Mouse (Mus musculus) testis, postnatal 14 days (tissue): ENCODE measurements around the gene Hras.

Experiments used
- DNase-seq: peaks from one replicate; pipeline ENCODE4 v3.0.0; 2021; ENCODE audit warnings: low spot score

Gene Hras

DNA sequence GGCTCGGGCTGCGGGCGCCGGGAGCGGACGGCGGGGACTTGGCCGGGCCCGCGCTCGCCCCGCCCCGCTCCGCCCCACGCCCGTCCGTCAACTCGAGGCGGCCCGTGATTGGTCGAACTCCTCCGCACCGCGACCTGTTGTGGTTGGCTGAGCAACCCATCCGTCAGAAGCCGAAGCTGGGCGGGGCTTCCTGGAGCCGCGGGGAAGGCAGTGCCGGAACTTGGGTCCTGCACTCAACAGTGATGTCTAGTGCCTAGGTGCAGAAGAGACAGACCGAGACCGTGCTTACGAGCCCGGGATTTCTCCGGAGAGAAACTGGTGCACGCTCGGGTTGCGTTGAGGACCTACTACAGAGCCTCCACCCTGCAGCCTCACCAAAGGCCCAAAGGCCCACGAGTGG, at the start of gene Hras, which contains the start of gene Lrrc56:
Gene Hras (minus strand): TSS at position 58 of the 400 bp plus-strand sequence.
Gene Lrrc56 (plus strand): TSS at position 210 of the 400 bp plus-strand sequence.
- DNase-seq: peak; percentile 97

DNA sequence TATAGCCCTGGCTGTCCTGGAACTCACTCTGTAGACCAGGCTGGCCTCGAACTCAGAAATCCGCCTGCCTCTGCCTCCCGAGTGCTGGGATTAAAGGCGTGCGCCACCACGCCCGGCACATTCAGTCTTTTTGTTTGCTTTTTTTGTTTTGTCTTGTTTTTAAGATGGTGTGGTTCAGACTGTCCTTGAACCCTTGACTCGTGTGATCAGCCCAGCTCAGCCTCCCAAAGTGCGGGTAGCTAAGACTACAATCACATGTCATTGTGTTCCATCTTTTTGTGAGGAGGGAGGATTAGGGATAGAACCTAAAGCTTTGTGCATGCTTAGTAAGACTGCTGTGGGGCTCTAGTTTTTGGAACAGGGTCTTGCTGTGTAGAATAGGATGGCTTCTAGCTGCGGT, 37.7 kb upstream of the Hras start:
- DNase-seq: no peak

DNA sequence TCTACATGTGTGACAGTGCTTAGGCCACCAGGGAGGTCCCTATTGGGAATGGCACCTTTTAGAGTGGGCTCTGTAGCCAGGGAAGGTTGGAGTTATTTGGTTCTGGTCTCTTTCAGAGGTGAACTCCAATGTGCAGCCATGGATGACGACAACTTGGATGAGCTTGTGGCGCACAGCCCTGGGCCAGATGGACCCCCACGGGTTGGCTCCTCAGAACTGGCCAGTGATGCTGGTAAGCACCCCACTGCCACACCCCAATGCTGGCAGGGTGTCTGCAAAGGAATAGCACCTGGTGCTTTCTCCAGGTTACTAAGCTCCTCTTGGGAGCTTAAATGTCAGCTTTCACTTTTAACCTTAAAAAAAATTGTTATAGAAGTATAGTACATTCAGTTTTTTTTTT, 37.3 kb upstream of the Hras start:
- DNase-seq: no peak

- no peak for DNase-seq
Measured at GRCm38 (mm10) chr7:141230570-141230969, 36.8 kb upstream of the Hras start.

DNA sequence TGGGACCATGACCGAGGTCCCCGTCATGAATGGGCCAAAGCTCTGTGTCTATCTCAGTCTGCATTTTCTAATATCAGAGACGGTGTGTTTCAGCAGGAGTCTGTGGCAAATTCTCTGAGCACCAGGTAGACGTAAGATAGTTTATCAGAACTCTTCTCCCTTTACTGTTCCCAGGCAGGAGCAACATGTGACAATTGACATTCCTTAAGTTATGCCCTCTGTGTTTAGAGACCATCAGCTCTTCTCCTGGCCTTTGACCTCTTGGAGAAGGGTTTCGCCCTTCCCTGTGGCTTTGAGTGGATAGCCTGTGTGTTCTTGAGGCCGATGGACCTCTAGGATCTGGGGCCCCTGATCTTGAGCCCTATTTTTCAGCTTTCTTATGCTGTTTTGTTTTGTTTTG, 35.9 kb upstream of the Hras start:
- DNase-seq: no peak

GRCm38 (mm10) chr7:141228279-141229067, 34.7 kb upstream of the Hras start, which contains the start of gene Phrf1:
Gene Phrf1 (plus strand): TSS chr7:141228784.
- DNase-seq: peak; percentile 91

DNA sequence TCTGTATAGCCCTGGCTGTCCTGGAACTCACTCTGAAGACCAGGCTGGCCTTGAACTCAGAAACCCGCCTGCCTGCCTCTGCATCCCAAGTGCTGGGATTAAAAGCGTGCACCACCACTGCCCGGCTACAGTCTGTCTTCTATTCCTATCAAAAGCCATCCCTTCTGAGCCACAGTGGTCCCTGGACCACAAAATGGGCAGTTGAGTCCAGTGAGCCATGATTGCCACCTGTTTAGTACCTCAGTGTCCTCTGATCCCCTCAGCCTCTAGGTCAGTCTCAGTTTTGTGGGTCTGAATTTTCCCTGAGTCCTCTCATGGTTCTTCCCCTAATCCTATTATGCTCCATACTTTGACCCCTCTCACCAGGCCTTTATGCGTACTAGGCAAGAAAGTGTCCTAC, 34.0 kb upstream of the Hras start:
- no peak for DNase-seq

DNA sequence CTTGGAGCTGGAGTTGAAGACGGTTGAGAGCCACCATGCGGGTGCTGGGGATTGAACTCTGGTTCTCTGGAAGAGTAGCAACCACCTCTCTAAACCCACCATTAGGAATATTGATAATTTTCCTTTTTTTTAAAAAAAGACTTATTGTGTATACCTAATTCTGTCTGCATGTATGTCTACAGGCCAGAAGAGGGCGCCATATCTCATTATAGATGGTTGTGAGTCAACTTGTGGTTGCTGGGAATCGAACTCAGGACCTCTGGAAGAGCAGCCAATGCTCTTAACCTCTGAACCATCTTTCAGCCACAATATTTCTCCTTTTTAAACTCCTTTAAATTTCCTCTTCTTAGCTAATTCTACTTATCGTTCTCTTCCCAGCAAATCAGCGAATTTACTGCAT, 32.7 kb upstream of the Hras start:
- no peak for DNase-seq

GRCm38 (mm10) chr7:141222696-141223215, 29.0 kb upstream of the Hras start:
- no peak for DNase-seq

- DNase-seq: no peak
Measured at GRCm38 (mm10) chr7:141222126-141222467, 28.3 kb upstream of the Hras start.

- DNase-seq: peak; percentile 94
Measured at GRCm38 (mm10) chr7:141221249-141222125, 27.7 kb upstream of the Hras start.

- DNase-seq: no peak
Measured at GRCm38 (mm10) chr7:141220377-141220776, 26.6 kb upstream of the Hras start.

DNA sequence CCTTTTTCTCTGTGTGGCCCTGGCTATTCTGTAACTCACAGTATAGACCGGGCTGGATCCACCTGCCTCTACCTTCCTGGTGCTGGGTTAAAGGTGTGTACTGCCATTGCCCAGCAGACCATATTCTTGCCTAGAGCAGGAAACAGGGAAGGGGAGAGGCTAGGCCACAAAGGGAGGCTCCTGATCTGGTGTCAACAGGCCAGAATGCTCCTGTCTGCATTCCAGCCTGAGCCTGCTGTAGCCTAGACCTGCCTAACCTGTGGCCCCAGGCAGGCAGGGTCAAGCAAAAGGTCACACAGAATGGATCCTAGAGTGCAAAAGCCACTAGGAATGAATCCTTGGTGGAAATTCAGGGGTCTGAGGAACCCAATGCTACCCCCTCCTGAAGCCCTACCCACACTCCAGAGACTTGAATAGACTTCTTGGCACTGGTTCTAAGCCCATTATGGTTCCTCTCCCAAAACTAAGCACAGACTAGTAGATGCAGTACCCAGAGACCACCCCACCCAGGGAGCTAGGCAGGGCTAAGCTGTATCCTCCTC, 25.8 kb upstream of the Hras start:
- no peak for DNase-seq

DNA sequence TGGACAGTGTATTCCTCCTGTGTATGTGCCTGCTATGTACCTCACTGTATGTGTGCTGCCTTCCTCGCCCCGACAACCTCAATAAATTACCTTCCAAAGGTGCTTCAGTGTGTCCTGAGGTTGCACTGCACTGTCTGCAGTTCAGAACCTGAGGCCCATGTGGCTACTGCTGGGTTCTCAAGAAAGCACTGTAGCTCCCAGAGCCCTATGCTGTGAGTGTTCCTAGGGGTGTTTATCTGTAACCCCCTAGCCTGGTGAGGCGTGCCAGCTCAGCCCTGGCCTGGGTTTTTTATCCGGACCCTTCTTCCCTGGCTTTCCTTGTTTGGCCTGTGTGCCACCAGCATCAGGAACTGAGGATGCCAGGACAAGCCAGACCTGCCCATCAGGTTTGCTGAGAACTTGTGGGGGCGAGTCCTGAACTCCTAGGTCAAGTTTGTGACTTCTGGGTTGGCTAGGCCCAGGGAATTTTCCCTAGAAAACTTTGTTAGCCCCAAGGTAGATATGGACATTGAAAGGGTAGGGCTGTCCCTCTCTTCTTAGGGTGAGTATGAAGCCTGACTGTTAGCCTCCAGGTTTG, 24.8 kb upstream of the Hras start:
- DNase-seq: peak; percentile 6

- no peak for DNase-seq
Measured at GRCm38 (mm10) chr7:141218141-141218540, 24.3 kb upstream of the Hras start.

DNA sequence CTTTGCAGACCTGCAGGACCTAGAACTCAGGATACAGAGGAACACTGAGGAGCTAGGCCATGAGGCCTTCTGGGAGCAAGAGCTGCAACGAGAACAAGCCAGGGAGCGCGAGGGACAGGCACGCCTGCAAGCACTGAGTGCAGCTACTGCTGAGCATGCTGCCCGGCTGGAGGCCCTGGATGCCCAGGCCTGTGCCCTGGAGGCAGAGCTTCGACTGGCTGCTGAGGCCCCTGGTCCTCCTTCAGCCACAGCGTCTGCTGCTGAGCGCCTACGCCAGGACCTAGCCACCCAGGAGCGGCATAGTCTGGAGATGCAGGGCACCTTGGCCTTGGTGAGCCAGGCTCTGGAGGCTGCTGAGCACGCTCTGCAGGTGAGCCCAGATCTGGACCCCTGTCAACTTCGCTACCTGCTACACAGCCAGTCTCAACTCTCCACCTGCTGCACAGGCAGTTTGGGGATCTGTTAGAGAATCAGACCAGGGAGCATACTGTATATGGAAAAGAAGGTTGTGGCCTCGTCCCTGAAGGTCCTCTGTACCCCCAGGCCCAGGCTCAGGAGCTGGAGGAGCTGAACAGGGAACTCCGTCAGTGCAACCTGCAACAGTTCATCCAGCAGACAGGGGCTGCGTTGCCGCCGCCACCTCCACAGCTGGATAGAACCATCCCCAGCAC, 23.7 kb upstream of the Hras start:
- peak; percentile 12 for DNase-seq

GRCm38 (mm10) chr7:141216894-141217293, 23.1 kb upstream of the Hras start:
- DNase-seq: peak; percentile 8

DNA sequence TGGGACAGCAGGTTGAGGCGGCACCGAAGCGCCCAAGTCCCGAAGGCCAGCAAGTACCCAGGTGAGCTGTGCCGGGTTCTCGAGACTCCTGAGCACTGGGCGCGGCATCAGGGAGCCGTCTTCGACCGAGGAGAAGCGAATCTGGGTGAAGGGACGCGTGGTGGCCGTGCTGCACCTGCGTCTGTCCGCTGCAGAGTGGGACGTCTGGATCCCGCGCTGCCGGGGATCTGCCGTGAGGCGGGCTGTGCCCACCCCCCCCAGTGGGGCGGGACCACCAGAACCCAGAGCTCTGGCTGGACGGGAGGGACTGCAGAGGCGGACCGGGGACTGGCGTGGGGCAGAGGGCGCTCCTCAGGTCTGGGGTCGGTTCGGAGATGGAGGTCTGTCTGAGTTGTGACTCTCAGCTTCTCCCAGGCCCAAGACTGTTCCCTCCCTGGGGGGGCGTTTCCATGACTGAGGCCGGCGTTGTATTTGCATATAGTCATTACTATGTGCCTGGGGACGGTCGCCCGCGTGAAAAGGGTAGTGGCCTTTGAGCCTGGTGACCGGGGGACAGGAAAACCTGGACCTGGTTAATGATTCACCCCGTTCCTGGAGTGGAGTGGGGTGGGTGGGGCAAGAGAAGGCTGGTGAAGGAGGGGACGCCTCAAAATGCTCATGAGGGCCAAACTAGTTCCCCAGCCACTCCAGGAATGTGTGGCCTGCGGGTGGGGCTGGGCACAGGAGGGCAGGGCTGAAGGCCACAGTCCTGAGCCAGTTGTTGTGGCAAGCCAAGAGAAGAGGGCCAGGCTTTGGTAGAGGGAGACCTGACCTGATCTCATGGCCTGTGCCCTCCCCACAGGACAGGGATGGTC, 22.3 kb upstream of the Hras start:
- DNase-seq: no peak

DNA sequence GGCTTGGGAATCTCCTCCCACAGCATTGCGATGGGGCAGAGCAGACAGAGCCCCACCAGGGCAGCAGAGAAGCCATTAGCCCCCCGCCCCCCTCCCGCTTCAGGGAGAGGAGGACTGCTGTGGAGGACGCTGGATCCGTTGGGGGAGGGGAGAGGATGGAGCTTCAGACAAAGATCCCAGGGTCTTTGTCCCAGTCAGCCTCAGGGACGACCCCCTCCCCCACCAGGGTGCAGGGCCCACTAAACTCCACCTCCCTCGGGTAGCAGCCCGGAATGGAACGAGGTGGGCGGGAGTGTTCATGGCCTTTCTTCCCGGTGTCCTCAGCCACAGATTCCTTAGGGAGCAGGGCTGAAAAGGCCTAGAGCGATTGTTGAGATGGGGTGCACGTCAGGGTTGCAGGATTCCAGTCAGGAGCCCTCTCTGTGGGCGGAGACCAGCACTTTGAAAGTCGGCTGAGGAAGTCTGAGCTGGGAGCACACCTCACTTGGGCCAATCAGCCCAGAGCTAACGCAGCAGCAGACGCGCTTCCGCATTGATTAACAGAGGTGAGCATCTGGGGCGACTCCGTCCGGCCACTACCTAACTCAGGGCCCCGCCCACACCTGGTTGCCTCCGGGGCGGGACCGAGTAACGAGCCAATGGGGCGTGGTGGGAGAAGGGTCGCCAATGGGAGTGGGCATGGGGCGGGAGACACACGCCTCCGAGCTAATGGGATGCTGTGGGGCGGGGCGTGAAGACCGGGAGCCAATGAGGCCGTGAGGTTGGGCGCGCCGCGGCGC, 21.5 kb upstream of the Hras start, which contains the start of gene Rassf7:
Gene Rassf7 (plus strand): TSS at position 760 of the 779 bp plus-strand sequence.
- DNase-seq: peak; percentile 97

DNA sequence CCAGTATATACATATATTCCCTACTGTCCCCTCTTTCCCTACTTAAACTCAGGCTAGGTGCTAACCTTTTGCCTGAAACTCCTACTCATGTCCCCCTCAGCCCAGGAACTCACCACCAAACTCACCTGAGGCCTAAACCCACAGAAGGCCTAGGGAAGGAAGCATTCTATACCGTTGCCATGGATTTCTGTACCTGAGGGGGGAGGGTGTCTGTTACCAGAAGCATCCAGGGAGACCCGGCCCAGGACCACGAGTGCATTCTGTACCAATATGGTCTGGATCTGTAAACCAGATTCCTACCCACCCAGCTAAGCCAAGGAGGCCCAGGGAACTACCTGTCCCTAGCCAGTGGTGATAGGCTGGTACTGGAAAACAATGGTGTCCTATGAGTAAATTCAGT, 20.5 kb upstream of the Hras start:
- DNase-seq: no peak
